Mouse (Mus musculus) limb, embryonic 10.5 days (tissue): ENCODE results near the gene Olfr95. TPM values are rescaled to one million over a fixed set of nuclear protein-coding genes. Genes with fewer than 3 reads are reported as not detected.
A peak's percentile ranks its signal among the peaks of the same experiment; 100 is the strongest.

Source experiments
- DNase-seq: peaks from one replicate; pipeline ENCODE4 v3.0.0-alpha.2; 2017; ENCODE audit warnings: low spot score
- H3K27ac ChIP-seq: fragments of 300-500 bp; sonication (generic); 2 replicates; pipeline ENCODE4 v1.5.1; 2016; ENCODE audit warnings: mild to moderate bottlenecking
- H3K27me3 ChIP-seq: fragments of 300-500 bp; sonication (generic); 2 replicates; pipeline ENCODE4 v1.6.1; 2016; ENCODE audit warnings: low read depth, mild to moderate bottlenecking; ENCODE audit not compliant: poor library complexity, severe bottlenecking
- H3K36me3 ChIP-seq: fragments of 300-500 bp; sonication (generic); 2 replicates; pipeline ENCODE4 v1.6.1; 2016; ENCODE audit warnings: mild to moderate bottlenecking, moderate library complexity
- H3K4me1 ChIP-seq: fragments of 300-500 bp; sonication (generic); 2 replicates; pipeline ENCODE4 v1.6.1; 2016
- H3K4me3 ChIP-seq: fragments of 300-500 bp; sonication (generic); 2 replicates; pipeline ENCODE4 v1.5.1; 2016; ENCODE audit warnings: mild to moderate bottlenecking, moderate library complexity
- H3K9me3 ChIP-seq: fragments of 300-500 bp; sonication (generic); replicated peaks from 2 replicates; pipeline ENCODE4 v1.6.1; 2016; ENCODE audit warnings: mild to moderate bottlenecking
- WGBS: fragments of 180-500 bp; shearing (Covaris S2); methylation state at CpG from one replicate; pipeline ENCODE4 v1.1.7; 2016; 5-methylcytosine and 5-hydroxymethylcytosine counted together
- polyA plus RNA-seq: library from polyadenylated mRNA; unstranded; fragments of >200 nt; fragmentation: Nextera tagmentation; extraction: Ambion mirVana; gene quantifications from 2 replicates; pipeline ENCODE4 v1.2.1, GENCODE M21; 2016

Gene Olfr95
- polyA plus RNA-seq, 1 experiment from 2014 or later = not detected

DNA sequence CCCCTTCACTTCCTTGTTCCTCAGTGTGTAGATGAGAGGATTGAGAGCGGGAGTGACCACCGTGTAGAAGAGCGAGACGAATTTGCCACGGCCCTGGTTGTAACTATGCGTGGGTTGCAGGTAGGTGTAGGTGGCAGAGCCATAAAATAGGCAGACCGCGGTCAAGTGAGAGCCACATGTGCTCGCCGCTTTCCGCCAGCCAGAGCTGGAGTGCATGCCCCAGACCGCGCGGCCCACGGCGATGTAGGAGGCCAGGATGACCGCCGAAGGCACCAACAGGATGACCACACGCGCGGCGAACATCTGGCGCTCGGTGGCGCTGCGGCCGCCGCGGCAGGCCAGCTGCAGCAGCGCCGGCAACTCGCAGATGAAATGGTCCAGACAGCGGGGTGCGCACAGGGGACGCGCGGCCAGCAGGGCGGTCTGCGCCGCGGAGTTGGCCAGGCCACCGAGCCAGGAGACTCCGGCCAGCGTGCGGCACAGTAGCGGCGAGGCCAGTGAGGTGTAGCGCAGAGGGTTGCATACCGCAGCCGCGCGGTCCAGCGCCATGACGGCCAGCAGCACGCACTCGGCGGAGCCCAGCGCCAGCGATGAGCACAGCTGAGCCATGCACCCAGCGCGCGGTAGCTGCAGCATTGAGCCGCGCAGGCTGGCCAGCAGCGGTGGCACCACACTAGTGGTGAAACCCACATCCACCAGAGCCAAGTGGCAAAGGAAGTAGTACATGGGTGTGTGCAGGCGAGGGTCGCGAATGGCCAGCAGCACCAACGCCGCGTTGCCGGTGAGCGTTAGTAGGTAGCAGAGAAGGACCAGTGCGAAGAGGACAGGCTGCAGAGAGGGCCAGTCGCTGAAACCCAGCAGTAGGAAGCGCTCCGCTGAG is 15.8 kb downstream of the Olfr95 start:
- H3K4me1 ChIP-seq = 0 out of 2 replicates have a peak, but pooled peaks cover 9% of the 10 kb centered on the region
- peak overlapping the region; percentile 62 for H3K4me3 ChIP-seq
- H3K36me3 ChIP-seq = no peaks in the 10 kb centered on the region
- under 1% methylated on average over 77 of the region's 77 CpGs for WGBS
- H3K9me3 ChIP-seq = no peaks in the 10 kb centered on the region
- peak overlapping the region; percentile 82 for H3K27ac ChIP-seq
- peaks cover 52% of the 10 kb centered on the region for H3K27me3 ChIP-seq
- DNase-seq = peak; percentile 80

DNA sequence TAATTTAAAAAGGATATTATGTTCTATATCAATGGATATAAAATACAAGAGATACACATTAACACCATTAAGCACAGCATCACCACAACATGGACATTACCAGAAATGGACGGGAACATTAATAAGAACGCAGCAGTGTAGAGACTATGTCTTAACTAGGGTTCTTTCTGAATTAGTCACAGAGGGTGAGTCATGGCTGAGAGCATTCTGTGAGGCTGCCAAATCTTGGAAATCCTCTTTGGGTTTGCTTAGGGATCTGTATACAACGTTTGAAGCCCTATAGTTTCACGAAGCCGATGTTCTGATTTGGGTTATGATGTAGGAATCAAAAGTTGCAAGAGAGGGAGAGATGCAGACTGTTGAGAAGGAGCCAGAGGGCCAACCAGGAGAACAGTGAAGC is 18.1 kb downstream of the Olfr95 start:
- H3K9me3 ChIP-seq = no peaks in the 10 kb centered on the region
- WGBS = 97% methylated on average over 5 of the region's 5 CpGs

DNA sequence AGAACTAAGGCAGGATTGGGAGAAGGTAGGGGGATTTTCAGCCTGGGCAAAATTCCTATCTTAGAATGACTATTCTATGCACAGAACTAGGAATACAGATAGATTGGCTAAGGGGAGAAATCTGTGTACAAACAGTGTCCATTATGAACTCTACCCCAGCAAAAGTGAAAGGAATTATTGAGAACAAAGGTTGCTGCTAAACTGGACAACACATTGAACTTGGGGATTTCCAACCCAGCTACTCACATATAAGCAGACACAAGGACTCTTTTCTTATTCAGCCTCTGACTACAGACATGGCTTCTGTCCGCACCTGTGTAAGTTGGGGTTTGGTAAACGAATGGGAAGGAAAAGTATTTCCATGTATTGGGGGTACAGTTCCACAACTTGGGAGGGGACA is 19.3 kb downstream of the Olfr95 start, which contains the start of gene Ubd:
Gene Ubd, plus strand, starts transcription at position 237 of the 400 bp plus-strand sequence.
- Histone ChIP-seq H3K27me3 (peaks cover 42% of the 10 kb centered on the region), H3K9me3 (no peaks in the 10 kb centered on the region), H3K27ac (no peak within 1 kb of the TSS), H3K4me1 (0 out of 2 replicates have a peak, but pooled peaks cover 9% of the 10 kb centered on the region), H3K36me3 (no peaks in the 10 kb centered on the region), H3K4me3 (no peak within 1 kb of the TSS)
- 94% methylated on average over 2 of the region's 2 CpGs for WGBS
- no peak for DNase-seq

More for the DNA sequence above, 18.1 kb downstream of the Olfr95 start:
- 0 out of 2 replicates have a peak, but pooled peaks cover 9% of the 10 kb centered on the region for H3K4me1 ChIP-seq
- no peak overlapping the region for H3K27ac ChIP-seq
- no peak overlapping the region for H3K4me3 ChIP-seq
- no peak for DNase-seq
- H3K27me3 ChIP-seq = peaks cover 52% of the 10 kb centered on the region
- H3K36me3 ChIP-seq = no peaks in the 10 kb centered on the region

DNA sequence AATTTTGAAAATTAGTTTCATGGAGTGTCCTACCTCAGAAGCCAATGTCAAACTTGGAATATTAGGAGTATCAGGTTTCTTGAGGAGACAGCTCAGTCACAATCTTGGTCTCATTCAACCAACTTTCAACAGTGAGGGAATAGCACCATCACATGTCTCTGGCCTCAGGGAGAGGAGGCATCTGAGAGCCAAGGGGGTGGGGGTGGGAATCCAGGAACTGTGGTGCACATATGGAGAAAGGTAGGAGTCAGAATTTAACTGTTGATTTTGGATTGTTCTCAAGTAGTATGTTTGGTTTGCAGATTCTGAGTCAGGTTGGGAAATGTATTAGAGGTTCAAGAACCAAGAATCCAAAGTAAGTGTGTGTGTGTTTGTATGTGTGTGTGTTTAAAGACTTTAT is 19.9 kb downstream of the Olfr95 start:
- Histone ChIP-seq H3K9me3 (no peaks in the 10 kb centered on the region), H3K27ac (no peak overlapping the region), H3K27me3 (peaks cover 35% of the 10 kb centered on the region), H3K36me3 (no peaks in the 10 kb centered on the region), H3K4me1 (0 out of 2 replicates have a peak, but pooled peaks cover 9% of the 10 kb centered on the region), H3K4me3 (no peak overlapping the region)
- no peak for DNase-seq

DNA sequence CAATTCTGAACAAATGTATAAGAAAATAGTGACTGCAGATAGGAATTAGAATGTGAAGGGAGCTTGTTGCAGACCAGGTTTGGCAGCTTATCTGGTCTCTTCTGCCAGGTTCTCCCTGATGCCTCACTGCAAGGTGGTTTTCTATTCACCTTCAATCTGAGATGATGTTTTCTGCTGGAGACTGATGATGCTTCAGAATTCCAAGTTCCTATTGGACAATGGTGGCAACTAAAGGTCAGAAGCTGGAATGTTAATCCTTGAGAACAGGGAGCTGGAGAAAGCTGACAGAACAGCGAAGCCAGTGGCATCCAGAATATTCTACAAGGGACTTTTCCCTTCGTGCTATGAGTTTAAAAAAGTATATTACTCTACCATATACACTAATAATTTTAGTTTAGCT is 22.2 kb downstream of the Olfr95 start:
- H3K27me3 ChIP-seq = peaks cover 12% of the 10 kb centered on the region
- DNase-seq = no peak
- no peak overlapping the region for H3K27ac ChIP-seq
- no peak overlapping the region for H3K4me3 ChIP-seq
- 42% methylated on average over 2 of the region's 2 CpGs for WGBS
- no peaks in the 10 kb centered on the region for H3K9me3 ChIP-seq
- H3K36me3 ChIP-seq = no peaks in the 10 kb centered on the region
- H3K4me1 ChIP-seq = no peaks in the 10 kb centered on the region

DNA sequence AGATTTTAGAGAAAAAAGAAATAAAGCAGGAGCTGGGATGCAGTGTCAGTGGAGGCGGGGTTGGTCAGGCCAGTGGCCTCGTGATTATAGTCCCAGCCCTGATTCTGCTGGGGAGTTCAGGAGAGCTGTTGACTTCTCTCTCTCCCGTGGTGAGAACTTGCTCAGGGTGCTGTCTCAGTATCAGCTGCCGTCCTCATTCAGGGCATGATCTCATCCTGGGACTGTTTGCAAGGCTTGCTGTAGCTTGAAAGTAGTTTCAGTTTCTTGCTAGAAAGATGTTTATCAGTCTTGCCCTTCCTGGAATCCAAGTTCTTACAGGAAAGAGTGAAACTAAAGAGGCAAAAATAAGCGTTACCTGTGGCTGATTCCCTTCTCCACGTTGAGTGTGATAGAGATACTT is 27.4 kb downstream of the Olfr95 start:
- H3K4me3 ChIP-seq = no peak overlapping the region
- no peaks in the 10 kb centered on the region for H3K9me3 ChIP-seq
- DNase-seq = no peak
- H3K4me1 ChIP-seq = no peaks in the 10 kb centered on the region
- H3K27me3 ChIP-seq = no peaks in the 10 kb centered on the region
- H3K36me3 ChIP-seq = no peaks in the 10 kb centered on the region
- H3K27ac ChIP-seq = no peak overlapping the region
- WGBS = 49% methylated on average over 6 of the region's 6 CpGs

DNA sequence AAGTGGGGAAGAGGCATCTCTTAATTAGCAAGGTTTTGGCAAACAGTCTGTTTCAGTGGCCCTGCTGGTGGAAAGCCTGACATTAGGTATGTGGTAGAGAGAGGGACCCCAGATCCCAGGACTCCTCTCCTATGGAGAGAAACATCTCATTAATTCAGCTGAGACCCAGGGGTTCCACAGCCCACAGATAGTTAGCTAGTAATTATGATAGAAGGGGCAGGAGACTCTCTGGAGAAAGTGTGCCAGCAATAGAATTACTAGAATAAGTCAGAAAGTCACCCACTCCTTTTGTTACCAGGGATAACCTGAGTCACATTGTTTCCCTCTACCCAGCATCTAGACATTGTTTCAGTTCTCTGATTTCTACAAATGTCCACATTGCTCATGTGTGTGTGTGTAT is 51.5 kb downstream of the Olfr95 start, which contains the start of gene Olfr93:
Gene Olfr93, minus strand, starts transcription at position 101 of the 400 bp plus-strand sequence.
- Histone ChIP-seq H3K27me3 (no peaks in the 10 kb centered on the region), H3K27ac (no peak within 1 kb of the TSS), H3K4me1 (no peaks in the 10 kb centered on the region), H3K4me3 (no peak within 1 kb of the TSS), H3K36me3 (no peaks in the 10 kb centered on the region), H3K9me3 (no peaks in the 10 kb centered on the region)
- DNase-seq = no peak

Other genes starting within 250 kb of the Olfr95 start
- not detected in 2 replicates for gene 2410137M14Rik, start 231.9 kb downstream of the Olfr95 start, polyA plus RNA-seq
- gene H2-M5, start 223.6 kb downstream of the Olfr95 start, polyA plus RNA-seq = 0.55 and 1.2 TPM in 2 replicates
- 69.9 and 92.6 TPM in 2 replicates for gene Zfp57, start 212.0 kb downstream of the Olfr95 start, polyA plus RNA-seq
- 0.08 and 0.20 TPM in 2 replicates for gene Mog, start 189.7 kb downstream of the Olfr95 start, polyA plus RNA-seq
- 6.6 and 9.0 TPM in 2 replicates for gene Gabbr1, start 167.2 kb downstream of the Olfr95 start, polyA plus RNA-seq
- gene Olfr90, start 124.6 kb downstream of the Olfr95 start, polyA plus RNA-seq = 0.06 TPM in 1 of 2 replicates, not detected in the other
- 0.05 TPM in 1 of 2 replicates, not detected in the other for gene Olfr91, start 114.8 kb downstream of the Olfr95 start, polyA plus RNA-seq
- not detected in 2 replicates for gene Olfr92, start 93.0 kb downstream of the Olfr95 start, polyA plus RNA-seq
- not detected in 2 replicates for gene Olfr93, start 51.6 kb downstream of the Olfr95 start, polyA plus RNA-seq
- gene Ubd, start 19.2 kb downstream of the Olfr95 start, polyA plus RNA-seq = not detected in 2 replicates
- not detected in 2 replicates for gene Olfr94, start 12.1 kb downstream of the Olfr95 start, polyA plus RNA-seq
- gene Olfr96, start 7.0 kb upstream of the Olfr95 start, polyA plus RNA-seq = not detected in 2 replicates
- gene Olfr97, start 24.2 kb upstream of the Olfr95 start, polyA plus RNA-seq = not detected in 2 replicates
- not detected in 2 replicates for gene Olfr98, start 50.6 kb upstream of the Olfr95 start, polyA plus RNA-seq
- 0.64 and 0.74 TPM in 2 replicates for gene H2-M3, start 57.1 kb upstream of the Olfr95 start, polyA plus RNA-seq
- not detected in 2 replicates for gene Olfr99, start 70.3 kb upstream of the Olfr95 start, polyA plus RNA-seq
- gene Olfr101, start 91.2 kb upstream of the Olfr95 start, polyA plus RNA-seq = not detected in 2 replicates
- gene Olfr102, start 103.9 kb upstream of the Olfr95 start, polyA plus RNA-seq = not detected in 2 replicates
- not detected in 2 replicates for gene Olfr103, start 126.6 kb upstream of the Olfr95 start, polyA plus RNA-seq
- not detected in 2 replicates for gene Olfr104-ps, start 146.5 kb upstream of the Olfr95 start, polyA plus RNA-seq
- not detected in 2 replicates for gene Olfr105-ps, start 165.9 kb upstream of the Olfr95 start, polyA plus RNA-seq
- gene Olfr106-ps, start 177.3 kb upstream of the Olfr95 start, polyA plus RNA-seq = not detected in 2 replicates
- gene Olfr107, start 186.1 kb upstream of the Olfr95 start, polyA plus RNA-seq = not detected in 2 replicates
- gene Olfr108, start 232.4 kb upstream of the Olfr95 start, polyA plus RNA-seq = not detected in 2 replicates
- gene Olfr109, start 245.8 kb upstream of the Olfr95 start, polyA plus RNA-seq = not detected in 2 replicates